9 mouse cellular contexts compared by ENCODE assay signal in the genomic region with DNA sequence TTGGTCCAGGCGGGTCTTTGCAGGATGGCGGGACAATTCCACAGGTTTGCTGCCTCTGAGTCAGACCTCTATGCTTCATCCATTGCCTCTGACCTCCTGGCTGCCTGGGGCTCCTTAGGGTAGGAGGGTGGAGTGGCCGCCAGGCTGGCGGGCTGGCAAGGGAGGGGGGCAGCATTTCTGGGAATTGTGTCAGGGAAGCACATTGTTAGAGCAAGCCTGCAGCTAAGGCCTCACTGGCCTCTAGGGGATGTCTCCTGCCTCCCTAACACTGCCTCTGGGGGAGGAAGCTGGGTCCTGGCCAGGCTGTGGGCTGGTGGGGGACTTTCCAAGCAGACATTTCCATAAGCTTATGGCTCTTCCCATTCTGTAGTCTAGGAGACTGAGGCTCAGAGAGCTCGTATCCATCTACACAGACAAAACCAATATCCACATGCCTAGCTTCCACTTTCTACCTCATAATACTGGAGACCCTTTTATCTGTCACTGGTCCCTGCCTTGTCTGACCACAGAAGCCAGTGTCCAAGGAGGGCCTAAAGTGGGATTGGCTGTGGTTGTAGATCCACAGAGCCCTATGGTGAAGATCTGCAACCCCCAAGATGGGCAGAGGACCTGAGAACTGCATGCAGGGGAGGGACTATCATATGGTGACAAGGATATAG. TPM values are rescaled to one million over a fixed set of nuclear protein-coding genes. Genes with fewer than 3 reads are reported as not detected.
DNase-seq lines count a peak whose midpoint lies in the region; ATAC-seq and TF ChIP-seq lines count a peak whose summit lies in the region.
"Had no signal": no experiment of that assay in that cellular context is flagged by ENCODE, and none has a peak within 500 bp of the region (broad histone marks: within the 10 kb centered on the region; RNA-seq: fewer than 3 reads in every experiment).

No protein-coding gene starts in this region.

- no peak for TF ChIP-seq POLR2A in ES-Bruce4 (IDR thresholded peaks at IDR 0.05; ENCODE audit: insufficient read depth, low read length)

- H3K27ac ChIP-seq in ES-Bruce4 (ENCODE audit: insufficient read depth, low read length): no peak overlapping the region
- peak overlapping the region; percentile 24; the same call in 1 of the 2 replicates for H3K27ac ChIP-seq in heart, embryonic 12.5 days (ENCODE audit: poor library complexity, severe bottlenecking)
- peak overlapping the region; percentile 59 for H3K27ac ChIP-seq in stomach, embryonic 16.5 days (ENCODE audit: low read length)
- H3K27ac ChIP-seq: limb, embryonic 15.5 days had no signal

- no peak overlapping the region for H3K4me3 ChIP-seq in ES-Bruce4 (ENCODE audit: low read depth, low read length)
- no peak overlapping the region for H3K4me3 ChIP-seq in heart, embryonic 12.5 days
- no peak overlapping the region for H3K4me3 ChIP-seq in stomach, embryonic 16.5 days (replicated peaks; ENCODE audit: low read length)
- H3K4me3 ChIP-seq: limb, embryonic 15.5 days had no signal

- no peaks in the 10 kb centered on the region for H3K27me3 ChIP-seq in ES-Bruce4 (ENCODE audit: control insufficient read depth, insufficient read depth, low read length, poor library complexity, severe bottlenecking)
- peaks cover 32% of the 10 kb centered on the region for H3K27me3 ChIP-seq in heart, embryonic 12.5 days (replicated peaks)
- peaks cover 19% of the 10 kb centered on the region for H3K27me3 ChIP-seq in stomach, embryonic 16.5 days (ENCODE audit: control insufficient read depth, insufficient read depth, low read length)

- H3K4me1 ChIP-seq in ES-Bruce4 (ENCODE audit: control insufficient read depth, insufficient read depth, low read length): no peaks in the 10 kb centered on the region
- H3K4me1 ChIP-seq in heart, embryonic 12.5 days (replicated peaks): peaks cover 32% of the 10 kb centered on the region
- peaks cover 16% of the 10 kb centered on the region for H3K4me1 ChIP-seq in stomach, embryonic 16.5 days (ENCODE audit: control insufficient read depth, insufficient read depth, low read length)

- TF ChIP-seq CTCF in ES-Bruce4 (IDR thresholded peaks at IDR 0.05; ENCODE audit: low read depth, low read length): no peak

- H3K9me3 ChIP-seq in ES-Bruce4 (replicated peaks; ENCODE audit: control insufficient read depth, insufficient read depth, low read length, poor library complexity, severe bottlenecking): no peaks in the 10 kb centered on the region
- no peaks in the 10 kb centered on the region for H3K9me3 ChIP-seq in heart, embryonic 12.5 days (replicated peaks)
- no peaks in the 10 kb centered on the region for H3K9me3 ChIP-seq in stomach, embryonic 16.5 days (replicated peaks; ENCODE audit: control insufficient read depth, low read length)
- H3K9me3 ChIP-seq: limb, embryonic 15.5 days had no signal

- peak; percentile 38 for DNase-seq in adipocyte (ENCODE audit: low spot score)
- DNase-seq in kidney, postnatal 25 days: peak; percentile 59 to 86
- no peak for DNase-seq in frontal cortex, postnatal 36 days (ENCODE audit: low spot score in 2 of 2)
- DNase-seq in layer of hippocampus, adult 11-12 months (ENCODE audit: low spot score): no peak

- no peak overlapping the region for H3K4me2 ChIP-seq in heart, embryonic 12.5 days
- no peak overlapping the region for H3K4me2 ChIP-seq in stomach, embryonic 16.5 days (ENCODE audit: low read depth, low read length)
- H3K4me2 ChIP-seq: limb, embryonic 15.5 days had no signal

- TF ChIP-seq EP300 in ES-Bruce4 (IDR thresholded peaks at IDR 0.05; ENCODE audit: insufficient read depth, low read depth, low read length): 0 out of 2 replicates have a peak, but pooled peaks have one; percentile 5

- WGBS in heart, embryonic 12.5 days: 66% methylated on average over 5 of the region's 5 CpGs
- 62% methylated on average over 5 of the region's 5 CpGs for WGBS in stomach, embryonic 16.5 days

- no peak overlapping the region for H3K9ac ChIP-seq in ES-Bruce4 (ENCODE audit: low read depth, poor library complexity, severe bottlenecking)
- H3K9ac ChIP-seq in heart, embryonic 12.5 days: 0 out of 2 replicates have a peak overlapping the region, but pooled peaks have one; percentile 12
- H3K9ac ChIP-seq in stomach, embryonic 16.5 days (ENCODE audit: low read length): 0 out of 2 replicates have a peak overlapping the region, but pooled peaks have one; percentile 18
- H3K9ac ChIP-seq: limb, embryonic 15.5 days had no signal

- H3K36me3 ChIP-seq in ES-Bruce4 (ENCODE audit: control insufficient read depth, insufficient read depth, low read length, poor library complexity, severe bottlenecking): no peaks in the 10 kb centered on the region
- no peaks in the 10 kb centered on the region for H3K36me3 ChIP-seq in heart, embryonic 12.5 days
- H3K36me3 ChIP-seq in stomach, embryonic 16.5 days (ENCODE audit: control insufficient read depth, insufficient read depth, low read length): no peaks in the 10 kb centered on the region
- H3K36me3 ChIP-seq: limb, embryonic 15.5 days had no signal

- ATAC-seq in heart, embryonic 12.5 days (ENCODE audit: insufficient number of reproducible peaks, low FRiP score): no peak
- no peak for ATAC-seq in stomach, embryonic 16.5 days (ENCODE audit: insufficient read depth, low FRiP score)
- no peak for ATAC-seq in erythroid progenitor cell, adult 5-6 weeks (replicated peaks; ENCODE audit: low FRiP score, poor library complexity, severe bottlenecking)

RNA-seq across cellular contexts. Expression of a gene that starts 2.9 kb away (rescaled TPM):
- polyA plus RNA-seq in ES-Bruce4 (2011; ENCODE audit: insufficient read depth, insufficient read length, low read depth, missing spikeins): 13.0 and 15.3 TPM in 2 replicates
- polyA plus RNA-seq in heart, embryonic 12.5 days (2016; fragmentation: Nextera tagmentation; extraction: Ambion mirVana): 13.1 and 15.4 TPM in 2 replicates
- 19.3 and 19.7 TPM in 2 replicates for polyA plus RNA-seq in stomach, embryonic 16.5 days (2015; fragmentation: Nextera tagmentation; extraction: Ambion mirVana)
- total RNA-seq in erythroid progenitor cell, adult 5-6 weeks (2015; ENCODE audit: low replicate concordance): 2.2 TPM in 1 of 2 replicates, not detected in the other
- 1.9 TPM in 1 of 2 replicates, not detected in the other for total RNA-seq in erythroid progenitor cell, adult 5-6 weeks (2017; ENCODE audit: low replicate concordance)

RNA-seq across cellular contexts. Expression of a gene that starts 5.8 kb away (rescaled TPM):
- 0.49 and 0.68 TPM in 2 replicates for polyA plus RNA-seq in ES-Bruce4 (2011; ENCODE audit: insufficient read depth, insufficient read length, low read depth, missing spikeins)
- 24.7 and 26.3 TPM in 2 replicates for polyA plus RNA-seq in heart, embryonic 12.5 days (2016; fragmentation: Nextera tagmentation; extraction: Ambion mirVana)
- polyA plus RNA-seq in stomach, embryonic 16.5 days (2015; fragmentation: Nextera tagmentation; extraction: Ambion mirVana): 25.4 and 25.5 TPM in 2 replicates
- not detected in 2 replicates for total RNA-seq in erythroid progenitor cell, adult 5-6 weeks (2015; ENCODE audit: low replicate concordance)
- not detected in 2 replicates for total RNA-seq in erythroid progenitor cell, adult 5-6 weeks (2017; ENCODE audit: low replicate concordance)

RNA-seq across cellular contexts. Expression of a gene that starts 16.6 kb away (rescaled TPM):
- 36.3 and 46.5 TPM in 2 replicates for polyA plus RNA-seq in ES-Bruce4 (2011; ENCODE audit: insufficient read depth, insufficient read length, low read depth, missing spikeins)
- 43.5 and 45.4 TPM in 2 replicates for polyA plus RNA-seq in heart, embryonic 12.5 days (2016; fragmentation: Nextera tagmentation; extraction: Ambion mirVana)
- 54.2 and 55.3 TPM in 2 replicates for polyA plus RNA-seq in stomach, embryonic 16.5 days (2015; fragmentation: Nextera tagmentation; extraction: Ambion mirVana)
- 84.0 and 98.9 TPM in 2 replicates for total RNA-seq in erythroid progenitor cell, adult 5-6 weeks (2015; ENCODE audit: low replicate concordance)
- 17.1 and 33.1 TPM in 2 replicates for total RNA-seq in erythroid progenitor cell, adult 5-6 weeks (2017; ENCODE audit: low replicate concordance)

RNA-seq across cellular contexts. Expression of a gene that starts 20.4 kb away (rescaled TPM):
- 1.2 and 1.6 TPM in 2 replicates for polyA plus RNA-seq in ES-Bruce4 (2011; ENCODE audit: insufficient read depth, insufficient read length, low read depth, missing spikeins)
- not detected in 2 replicates for polyA plus RNA-seq in heart, embryonic 12.5 days (2016; fragmentation: Nextera tagmentation; extraction: Ambion mirVana)
- 0.31 TPM in 1 of 2 replicates, not detected in the other for polyA plus RNA-seq in stomach, embryonic 16.5 days (2015; fragmentation: Nextera tagmentation; extraction: Ambion mirVana)
- not detected in 2 replicates for total RNA-seq in erythroid progenitor cell, adult 5-6 weeks (2015; ENCODE audit: low replicate concordance)
- total RNA-seq in erythroid progenitor cell, adult 5-6 weeks (2017; ENCODE audit: low replicate concordance): not detected in 2 replicates
- polyA plus RNA-seq: limb, embryonic 15.5 days had no signal

RNA-seq across cellular contexts. Expression of a gene that starts 21.0 kb away (rescaled TPM):
- polyA plus RNA-seq in ES-Bruce4 (2011; ENCODE audit: insufficient read depth, insufficient read length, low read depth, missing spikeins): not detected in 2 replicates
- not detected in 2 replicates for polyA plus RNA-seq in heart, embryonic 12.5 days (2016; fragmentation: Nextera tagmentation; extraction: Ambion mirVana)
- not detected in 2 replicates for polyA plus RNA-seq in stomach, embryonic 16.5 days (2015; fragmentation: Nextera tagmentation; extraction: Ambion mirVana)
- not detected in 2 replicates for total RNA-seq in erythroid progenitor cell, adult 5-6 weeks (2015; ENCODE audit: low replicate concordance)
- total RNA-seq in erythroid progenitor cell, adult 5-6 weeks (2017; ENCODE audit: low replicate concordance): not detected in 2 replicates
- polyA plus RNA-seq: limb, embryonic 15.5 days had no signal

Comparison
In these comparisons a context has a peak if more than half of its experiments do, and no peak if none do; other contexts are left out.
1. DNase-seq: peak in adipocyte (single experiment) and kidney, postnatal 25 days (2 of 2); none in frontal cortex, postnatal 36 days (0 of 2) and layer of hippocampus, adult 11-12 months (single experiment).
2. RNA of a gene that starts 5.8 kb away (polyA plus RNA-seq): 25.4 to 25.5 TPM in stomach, embryonic 16.5 days and 24.7 to 26.3 TPM in heart, embryonic 12.5 days; 0.49 to 0.68 TPM in ES-Bruce4; every median in the first group is over 10 times any median in the second.